Mouse (Mus musculus) myocyte (in vitro differentiated cells): ENCODE measurements around the gene Nfkbie.

ENCODE experiments used
- MAX ChIP-seq: IDR thresholded peaks from one replicate; pipeline ENCODE4 v1.6.1; 2011; ENCODE audit warnings: low read depth, mild to moderate bottlenecking, control low read depth
- MYOD1 ChIP-seq, 3 experiments: IDR thresholded peaks; one replicate each; pipeline ENCODE4 v1.6.1; 2011; ENCODE audit warnings: control low read depth in 2 of 3, low read depth in 2 of 3, mild to moderate bottlenecking in 2 of 3, moderate library complexity in 1 of 3; ENCODE audit not compliant: insufficient read length in 2 of 3, control insufficient read depth in 1 of 3
- POLR2A ChIP-seq: IDR thresholded peaks from one replicate; pipeline ENCODE4 v1.6.1; 2011; ENCODE audit warnings: low read depth, mild to moderate bottlenecking, control low read depth, moderate library complexity; ENCODE audit not compliant: insufficient read length
- POLR2AphosphoS2 ChIP-seq: IDR thresholded peaks from one replicate; pipeline ENCODE4 v1.6.1; 2011; ENCODE audit warnings: low read depth, control low read depth; ENCODE audit not compliant: insufficient read length
- REST ChIP-seq: IDR thresholded peaks from one replicate; pipeline ENCODE4 v1.6.1; 2011; ENCODE audit warnings: mild to moderate bottlenecking, control low read depth, moderate library complexity; ENCODE audit not compliant: insufficient read depth, insufficient read length
- USF1 ChIP-seq: IDR thresholded peaks from one replicate; pipeline ENCODE4 v1.6.1; 2011; ENCODE audit warnings: low read depth, mild to moderate bottlenecking, control low read depth, moderate library complexity

DNA sequence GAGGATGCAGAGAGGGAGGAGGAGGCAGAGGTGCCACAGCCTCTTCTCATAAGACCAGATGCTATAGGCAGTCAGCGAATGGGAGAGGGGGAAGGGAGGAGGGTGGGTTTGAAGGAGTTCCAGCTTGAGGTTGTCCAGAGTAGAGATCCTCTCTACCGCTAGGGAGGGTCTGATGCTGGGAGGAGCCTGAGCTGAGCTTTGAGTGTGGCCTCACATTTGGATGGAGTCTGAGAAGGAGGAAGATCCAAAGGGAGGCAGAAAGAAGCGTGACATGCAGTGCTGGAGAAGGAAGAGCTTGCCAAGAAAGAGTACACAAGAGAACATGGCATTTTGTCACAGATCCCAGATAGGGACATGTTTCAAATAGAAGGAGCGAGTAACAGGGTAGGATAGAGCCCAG lies 17.1 kb upstream of the Nfkbie start:
- TF ChIP-seq REST (no peak), POLR2AphosphoS2 (no peak), POLR2A (no peak), USF1 (no peak), MYOD1 (IDR thresholded peaks at IDR 0.05; ENCODE audit: control insufficient read depth in 1 of 3, insufficient read length in 2 of 3, low read depth in 2 of 3) (no peak), MAX (no peak)
